Mouse (Mus musculus) heart, adult 9 months (tissue): ENCODE measurements around the gene Eif3b.
"Not testable (repeated sequence)": the region's sequence is repeated elsewhere in the genome, so short reads cannot be mapped to it uniquely, and the experiment has no call there.

Experiments
- DNase-seq, 2 experiments: peaks; one replicate each; pipeline ENCODE4 v3.0.0; 2022; ENCODE audit warnings: low spot score in 2 of 2

Gene Eif3b

GRCm38 (mm10) chr5:140392701-140393100, 26.4 kb upstream of the Eif3b start:
- peak in 1 of 2 experiments; percentile 53 for DNase-seq

- no peak for DNase-seq
Observed at GRCm38 (mm10) chr5:140396166-140396940, 22.8 kb upstream of the Eif3b start.

- DNase-seq: no peak
Observed at GRCm38 (mm10) chr5:140402640-140403270, 16.4 kb upstream of the Eif3b start.

- no peak for DNase-seq
Observed at GRCm38 (mm10) chr5:140405126-140405525, 14.0 kb upstream of the Eif3b start.

- no peak for DNase-seq
Observed at GRCm38 (mm10) chr5:140406666-140407065, 12.5 kb upstream of the Eif3b start.

- no peak for DNase-seq
Observed at GRCm38 (mm10) chr5:140408801-140409200, 10.3 kb upstream of the Eif3b start.

- peak in 1 of 2 experiments; percentile 27 for DNase-seq
Observed at GRCm38 (mm10) chr5:140411339-140411738, 7.8 kb upstream of the Eif3b start.

- no peak for DNase-seq
Observed at GRCm38 (mm10) chr5:140414647-140415046, 4.5 kb upstream of the Eif3b start.

GRCm38 (mm10) chr5:140418106-140418488, 1.0 kb upstream of the Eif3b start:
- peak in 1 of 2 experiments; percentile 17 for DNase-seq

- DNase-seq: no peak
Observed at GRCm38 (mm10) chr5:140419442-140420080, 433 bp downstream of the Eif3b start.

- DNase-seq: no peak
Observed at GRCm38 (mm10) chr5:140420616-140421015, 1.5 kb downstream of the Eif3b start.

- no peak for DNase-seq
Observed at GRCm38 (mm10) chr5:140425016-140425783, 6.1 kb downstream of the Eif3b start.

- DNase-seq: not testable (repeated sequence)
Observed at GRCm38 (mm10) chr5:140439117-140439516, 20.0 kb downstream of the Eif3b start.

GRCm38 (mm10) chr5:140441406-140441805, 22.3 kb downstream of the Eif3b start:
- no peak for DNase-seq

- peak; percentile 12 to 15 for DNase-seq
Observed at GRCm38 (mm10) chr5:140444012-140444411, 24.9 kb downstream of the Eif3b start.

GRCm38 (mm10) chr5:140445345-140445744, 26.2 kb downstream of the Eif3b start, which contains the start of gene Gm4869:
Gm4869 (plus strand) TSS chr5:140445645.
- DNase-seq: no peak

GRCm38 (mm10) chr5:140446054-140446453, 26.9 kb downstream of the Eif3b start:
- no peak for DNase-seq

- DNase-seq: no peak
Observed at GRCm38 (mm10) chr5:140454488-140454887, 35.4 kb downstream of the Eif3b start.

- DNase-seq: no peak
Observed at GRCm38 (mm10) chr5:140455466-140455865, 36.3 kb downstream of the Eif3b start.

GRCm38 (mm10) chr5:140461476-140461875, 42.3 kb downstream of the Eif3b start:
- no peak for DNase-seq

GRCm38 (mm10) chr5:140463151-140463550, 44.0 kb downstream of the Eif3b start:
- DNase-seq: not testable (repeated sequence)

GRCm38 (mm10) chr5:140464943-140465342, 45.8 kb downstream of the Eif3b start:
- no peak for DNase-seq
